Mouse (Mus musculus): ENCODE measurements around the gene Tnnc2.

Tnnc2 gene

DNA sequence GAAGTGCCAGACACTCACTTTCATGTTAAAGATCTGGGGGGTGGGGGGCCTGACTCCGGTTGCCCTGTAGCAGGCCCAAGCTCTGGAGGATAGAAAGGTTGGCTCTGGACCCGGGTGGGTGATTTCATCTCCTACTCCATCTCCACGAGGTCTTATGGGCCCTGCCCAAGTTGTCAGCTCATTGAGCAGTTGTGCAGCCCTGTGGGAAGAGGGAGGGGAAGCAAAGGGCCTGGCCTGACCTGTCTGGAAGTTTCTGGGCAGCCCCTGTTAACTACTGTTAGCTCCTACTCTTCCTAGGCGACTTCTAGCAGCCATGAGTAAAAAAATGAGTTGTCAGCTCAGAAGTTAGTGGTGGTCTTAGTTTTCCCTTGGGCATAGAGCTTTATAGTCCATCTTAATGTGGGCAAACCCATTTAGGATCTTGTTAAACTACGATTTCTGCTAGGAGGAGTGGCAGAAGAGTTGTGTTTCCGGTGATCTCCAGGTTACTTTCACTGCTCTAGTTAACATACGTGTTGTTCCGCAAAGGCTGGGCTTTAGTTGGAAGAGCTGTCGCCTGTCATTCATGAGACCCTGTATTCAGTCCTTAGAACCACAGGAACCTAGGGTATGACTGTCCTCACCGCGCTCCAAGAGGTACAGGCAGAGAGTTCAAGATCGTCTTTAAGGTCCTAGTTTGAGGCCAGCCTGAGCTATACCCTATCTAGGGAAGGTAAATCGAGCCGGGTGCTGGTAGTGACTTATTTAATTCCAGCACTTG lies 6.4 kb downstream of the Tnnc2 start:
- no peak for DNase-seq (ENCODE audit: low spot score)

DNA sequence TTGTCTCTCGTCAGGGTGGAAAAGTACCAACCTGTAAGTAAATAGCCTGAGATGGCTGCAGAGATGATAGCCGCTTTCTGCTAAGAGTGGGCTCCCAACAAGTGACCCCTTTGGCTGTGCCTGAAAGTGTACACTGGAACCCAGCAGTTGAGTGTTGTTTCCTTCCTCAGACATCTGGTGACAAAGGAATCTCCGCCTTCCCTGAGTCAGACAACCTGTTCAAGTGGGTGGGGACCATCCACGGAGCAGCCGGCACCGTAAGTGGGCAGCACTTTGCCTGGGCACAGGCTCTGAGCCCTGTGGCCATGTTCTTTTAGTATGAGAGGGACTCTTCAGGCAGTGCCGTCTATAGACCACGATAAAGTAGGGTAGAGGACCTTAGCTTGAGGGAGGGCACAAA lies 8.6 kb downstream of the Tnnc2 start:
- no peak for DNase-seq (ENCODE audit: low spot score)

DNA sequence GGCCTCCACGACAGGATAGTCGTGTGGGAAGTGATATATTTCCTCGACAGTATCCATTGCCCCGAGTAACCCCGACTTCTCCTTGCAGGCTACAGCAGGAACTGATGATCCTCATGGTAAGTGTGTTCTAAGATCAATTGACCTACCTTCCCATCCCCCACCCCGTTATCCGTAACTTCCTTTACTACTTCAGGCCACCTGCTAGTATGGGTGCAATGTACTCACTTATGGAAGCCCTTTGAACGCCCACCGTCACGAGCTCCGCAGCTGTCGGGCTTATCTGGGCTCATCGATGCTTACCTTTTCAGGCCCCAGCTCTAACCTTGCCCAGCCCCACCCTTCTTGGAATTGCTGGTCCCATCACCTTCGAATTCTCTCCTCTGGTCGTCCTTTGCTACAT lies 9.5 kb downstream of the Tnnc2 start:
- no peak for DNase-seq (ENCODE audit: low spot score)

DNA sequence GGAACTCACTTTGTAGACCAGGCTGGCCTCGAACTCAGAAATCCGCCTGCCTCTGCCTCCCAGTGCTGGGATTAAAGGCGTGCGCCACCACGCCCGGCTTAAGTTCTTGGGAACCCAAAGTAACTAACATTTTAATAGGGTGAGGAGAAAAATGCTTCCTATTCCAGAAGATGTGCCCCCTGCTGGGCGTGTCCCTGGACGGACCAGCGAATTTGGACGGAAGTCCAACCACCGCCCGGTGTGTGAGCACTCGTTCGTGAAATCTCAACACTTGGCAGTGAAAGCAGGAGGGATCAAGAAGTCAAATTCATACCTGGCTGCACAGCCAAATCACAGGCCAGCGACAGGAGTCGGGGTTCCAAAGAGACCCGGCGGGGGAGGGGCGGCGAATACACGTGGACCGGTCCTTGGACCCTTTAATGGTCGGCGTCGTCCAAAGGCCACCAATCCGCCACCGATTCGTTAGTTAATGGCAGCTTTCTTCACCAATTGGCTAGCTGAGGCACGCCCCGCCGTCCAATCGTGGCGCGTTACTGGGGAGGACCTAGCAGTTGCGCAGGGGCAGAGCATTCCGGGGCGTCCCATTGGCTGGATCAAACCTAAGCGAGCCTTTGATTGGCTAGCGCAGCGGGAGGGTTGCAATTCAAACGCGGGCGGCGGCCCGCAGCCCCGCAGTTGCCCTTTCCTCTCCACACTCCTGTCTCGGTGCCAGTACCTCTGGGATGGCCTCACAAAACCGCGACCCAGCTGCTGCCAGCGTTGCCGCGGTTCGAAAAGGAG lies 10.3 kb downstream of the Tnnc2 start, which contains the start of gene Ube2c:
Gene Ube2c (plus strand): TSS at position 641 of the 780 bp plus-strand sequence.
- peak; percentile 99 for DNase-seq (ENCODE audit: low spot score)

DNA sequence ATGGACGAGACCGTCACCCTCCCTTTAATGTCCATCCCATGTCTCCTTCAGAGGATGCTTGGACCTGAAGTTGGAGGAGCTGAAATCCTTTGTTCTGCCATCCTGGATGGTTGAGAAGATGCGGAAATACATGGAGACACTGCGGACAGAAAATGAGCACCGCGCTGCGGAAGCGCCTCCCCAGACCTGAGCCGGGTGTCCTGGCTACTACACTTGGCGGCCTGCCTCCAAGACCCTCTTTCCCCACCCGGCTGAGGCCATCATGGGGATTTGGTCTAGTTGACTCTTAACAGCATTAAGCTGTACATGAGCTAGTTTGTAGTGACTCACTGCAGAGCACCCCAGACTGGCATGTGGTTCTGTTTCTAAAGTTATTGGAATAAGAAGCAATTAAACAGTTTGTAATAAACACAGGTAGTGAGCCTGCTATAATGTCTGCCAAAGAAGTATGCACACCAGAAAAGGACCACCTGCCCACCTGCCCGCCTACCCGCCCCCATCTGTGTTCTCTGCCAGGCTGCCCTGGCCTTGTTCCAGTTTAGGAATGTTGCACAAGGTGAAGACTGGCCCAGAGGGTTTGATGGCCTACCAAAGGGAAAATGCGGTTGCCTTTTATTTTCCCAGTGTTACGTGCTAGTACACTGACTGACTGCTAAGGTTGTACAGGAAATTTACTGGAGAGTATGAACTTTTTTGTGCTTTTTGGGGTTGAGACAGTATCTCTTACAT lies 11.8 kb downstream of the Tnnc2 start:
- no peak for DNase-seq (ENCODE audit: low spot score)

DNA sequence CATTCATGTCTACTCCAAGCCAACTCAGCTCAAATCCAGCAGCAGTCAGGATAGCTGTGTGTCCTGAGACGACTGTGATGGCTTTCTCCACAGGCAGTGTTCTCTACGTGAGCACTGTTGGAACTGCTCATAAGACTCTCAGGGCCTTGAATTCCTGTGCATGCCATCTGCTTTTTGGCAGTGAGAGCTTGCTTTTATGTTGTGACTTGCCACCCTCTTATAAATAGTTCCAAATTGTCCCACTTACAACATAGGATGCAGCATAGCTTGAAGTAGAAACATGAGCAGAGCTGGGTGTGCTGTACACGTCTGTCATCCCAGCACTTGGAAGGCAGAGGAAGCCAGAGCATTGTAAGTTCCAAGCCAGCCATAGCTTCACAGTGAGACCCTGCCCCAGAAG lies 13.9 kb downstream of the Tnnc2 start:
- DNase-seq (ENCODE audit: low spot score) = no peak

DNA sequence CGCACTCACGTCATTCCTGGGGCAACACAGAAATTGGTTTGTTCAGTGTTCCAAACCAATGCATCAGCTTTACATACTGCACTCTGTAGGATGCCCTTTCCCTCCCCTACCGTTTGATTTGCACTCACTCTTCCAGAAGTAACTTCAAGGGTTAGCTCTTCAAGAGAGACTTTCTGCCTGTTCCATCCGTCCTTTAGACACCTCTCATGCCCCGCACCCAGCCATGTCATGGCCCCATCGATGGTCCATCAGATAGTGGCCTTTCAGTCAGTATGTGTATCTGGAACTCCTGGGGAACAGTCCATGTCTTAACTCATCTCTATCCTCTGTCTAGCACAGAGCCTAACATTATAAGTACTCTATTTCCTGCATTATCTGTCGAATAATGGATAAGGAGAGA lies 17.2 kb downstream of the Tnnc2 start:
- no peak for DNase-seq (ENCODE audit: low spot score)

DNA sequence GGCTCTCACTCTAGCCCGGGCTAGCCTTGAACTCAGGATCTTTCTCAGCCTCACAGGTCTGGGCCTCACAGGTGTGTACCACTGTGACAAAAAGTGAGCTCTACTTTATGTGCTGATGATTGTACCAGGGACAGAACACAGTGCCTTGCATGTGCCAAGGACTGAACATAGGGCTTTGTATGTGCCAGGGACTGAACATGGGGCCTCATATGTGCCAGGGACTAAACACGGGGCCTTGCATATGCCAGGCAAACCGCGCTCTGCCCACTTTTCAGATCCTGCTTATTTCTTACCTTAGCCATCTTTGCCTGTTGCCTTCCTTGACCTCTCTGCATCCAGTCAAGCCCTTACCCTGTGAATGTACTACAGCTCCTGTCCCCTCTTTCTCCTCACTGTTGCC lies 17.8 kb downstream of the Tnnc2 start:
- no peak for DNase-seq (ENCODE audit: low spot score)

DNA sequence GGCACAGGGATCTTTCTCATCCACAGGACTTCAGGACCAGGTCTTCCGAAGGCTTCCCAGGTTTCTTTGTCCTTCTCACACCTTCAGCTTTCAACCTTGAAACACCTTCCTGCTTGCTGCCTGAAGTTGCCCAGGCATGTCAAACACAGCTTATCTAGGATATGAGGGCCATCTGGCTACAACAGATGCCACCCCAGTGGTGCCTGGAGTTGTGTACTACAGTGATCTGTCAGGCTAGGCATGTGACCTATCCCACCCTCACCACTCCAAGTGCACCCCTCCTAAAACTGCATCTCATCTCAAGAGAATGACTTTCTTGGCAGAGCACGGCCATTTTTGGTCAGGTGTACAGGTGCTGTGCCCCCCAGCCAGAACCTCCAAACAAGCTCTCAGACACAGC lies 18.3 kb downstream of the Tnnc2 start:
- no peak for DNase-seq (ENCODE audit: low spot score)

DNA sequence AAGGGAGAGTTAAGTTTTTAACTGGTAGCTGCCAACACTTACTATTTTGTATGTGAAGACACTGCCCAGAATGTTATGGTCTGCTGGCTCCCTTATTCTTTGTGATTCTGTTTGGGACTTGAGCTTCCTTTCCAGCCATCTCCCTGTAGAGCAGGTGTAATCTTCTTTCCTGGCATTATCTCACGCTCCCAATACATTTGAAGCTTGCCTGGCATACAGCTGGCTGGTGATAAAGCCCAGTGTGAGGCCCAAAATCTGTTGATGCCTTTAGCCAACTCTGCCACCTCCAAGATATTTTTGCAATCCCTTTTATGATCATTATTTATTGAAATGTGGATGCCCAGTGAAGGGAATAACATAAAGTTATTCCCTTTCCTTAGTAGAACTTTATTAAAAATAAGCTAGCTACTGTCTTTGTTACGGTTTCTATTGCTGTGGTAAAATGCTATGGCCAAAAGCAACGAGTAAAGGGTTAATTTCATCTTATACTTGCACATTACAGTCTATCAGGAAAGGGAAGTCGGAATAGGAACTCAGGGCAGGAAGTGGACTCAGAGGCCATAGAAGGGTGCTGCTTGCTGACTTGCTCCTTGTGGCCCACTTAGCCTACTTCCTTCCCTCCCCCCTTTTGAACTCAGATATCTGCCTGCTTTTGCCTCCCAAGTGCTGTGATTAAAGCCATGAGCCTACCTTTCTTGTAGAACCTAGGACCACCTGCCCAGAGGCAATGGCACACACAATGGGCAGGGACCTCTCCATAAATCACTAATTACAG lies 19.5 kb downstream of the Tnnc2 start:
- no peak for DNase-seq (ENCODE audit: low spot score)

DNA sequence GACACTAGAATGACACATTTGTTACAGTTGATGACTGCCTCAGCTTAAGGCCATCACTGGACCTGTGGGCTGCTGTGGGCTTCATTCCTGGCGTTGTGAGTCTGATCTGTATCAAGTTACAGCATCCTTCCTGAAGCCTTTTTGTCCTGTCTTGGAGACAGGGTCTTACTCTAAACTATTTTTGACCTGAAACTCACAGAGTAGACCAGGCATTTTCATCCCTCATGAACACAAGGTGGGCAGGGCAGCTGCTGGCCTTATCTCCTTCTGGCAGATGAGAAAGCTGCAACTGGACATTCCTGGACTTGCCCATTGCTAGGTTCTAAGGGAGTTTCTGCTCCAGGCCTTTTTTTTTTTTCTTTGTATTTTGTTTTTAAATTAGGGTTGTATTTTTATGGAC lies 21.1 kb downstream of the Tnnc2 start:
- no peak for DNase-seq (ENCODE audit: low spot score)

DNA sequence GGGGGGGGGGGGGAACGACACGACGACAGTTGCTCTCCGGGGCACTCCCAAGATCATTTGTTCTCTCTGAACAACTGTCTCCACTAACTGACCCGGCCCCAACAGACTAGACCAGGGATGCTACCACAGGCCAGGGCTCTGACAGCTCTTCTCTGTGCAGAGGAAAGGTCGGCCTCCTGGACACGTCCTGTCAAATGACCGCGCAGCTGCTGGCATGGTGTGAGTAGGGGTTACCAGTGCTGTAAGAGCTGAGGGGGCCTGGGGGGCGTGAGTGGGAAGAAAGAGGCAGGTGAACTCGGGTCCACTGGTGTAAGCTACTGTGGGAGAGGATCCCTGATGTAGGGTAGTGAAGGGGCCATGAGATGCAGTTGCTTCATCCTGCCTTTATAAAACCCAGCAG lies 21.9 kb downstream of the Tnnc2 start:
- DNase-seq (ENCODE audit: low spot score) = no peak

DNA sequence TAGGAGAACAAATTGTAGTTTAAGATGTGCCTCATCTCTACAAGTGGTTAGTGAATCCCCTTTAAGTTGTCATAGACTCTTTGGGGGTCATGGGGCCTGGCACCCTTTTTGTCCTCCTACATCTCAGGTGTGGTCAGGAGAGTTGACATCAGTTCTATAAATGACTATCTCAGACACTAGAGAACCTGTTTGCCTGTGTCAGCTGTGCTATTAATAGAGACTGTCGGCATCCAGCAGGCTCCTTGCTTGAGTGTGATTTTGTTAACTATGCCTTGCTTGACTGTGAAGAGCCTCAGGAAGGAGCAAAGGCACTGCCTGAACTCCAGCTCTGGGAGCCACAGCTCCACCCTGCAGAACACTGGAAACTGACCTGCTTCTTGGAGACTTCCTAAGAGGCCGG lies 25.0 kb downstream of the Tnnc2 start:
- no peak for DNase-seq (ENCODE audit: low spot score)

DNA sequence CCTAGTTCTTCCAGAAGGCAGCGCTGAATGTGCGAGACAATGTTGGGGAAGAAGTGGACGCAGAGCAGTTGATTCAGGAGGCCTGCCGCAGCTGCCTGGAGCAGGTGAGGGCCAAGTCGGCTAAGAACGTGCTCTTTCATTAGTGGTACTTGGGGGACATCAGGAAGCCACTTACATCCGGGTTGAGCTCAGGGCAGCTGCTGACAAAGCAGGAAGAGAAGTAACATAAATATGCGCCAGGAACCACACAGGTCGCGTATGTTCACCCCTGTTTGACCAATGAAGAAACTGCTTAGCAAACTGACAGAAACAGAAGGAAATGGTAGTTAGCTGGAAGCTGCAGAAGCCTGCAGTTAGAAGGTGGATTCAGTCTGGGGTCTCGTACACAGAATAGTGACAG lies 25.7 kb downstream of the Tnnc2 start:
- no peak for DNase-seq (ENCODE audit: low spot score)

DNA sequence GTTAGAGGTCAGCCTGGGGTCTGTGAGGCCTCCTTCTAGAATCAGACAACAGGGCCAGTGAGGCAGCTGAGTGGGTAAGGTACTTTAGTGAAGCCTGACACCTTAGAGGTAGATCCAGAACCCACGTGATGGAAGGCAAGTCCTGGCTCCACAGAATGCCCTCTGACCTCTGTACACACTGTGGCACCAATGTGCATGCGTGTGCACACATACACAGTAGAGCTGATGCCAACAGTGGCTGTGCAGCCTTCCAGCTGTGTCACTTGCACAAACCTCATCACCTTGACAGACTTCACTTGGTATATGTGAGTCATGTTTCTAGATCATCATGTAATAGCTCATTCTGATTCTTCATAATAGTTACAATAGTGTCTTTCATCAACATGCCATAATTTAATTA lies 27.3 kb downstream of the Tnnc2 start:
- no peak for DNase-seq (ENCODE audit: low spot score)

DNA sequence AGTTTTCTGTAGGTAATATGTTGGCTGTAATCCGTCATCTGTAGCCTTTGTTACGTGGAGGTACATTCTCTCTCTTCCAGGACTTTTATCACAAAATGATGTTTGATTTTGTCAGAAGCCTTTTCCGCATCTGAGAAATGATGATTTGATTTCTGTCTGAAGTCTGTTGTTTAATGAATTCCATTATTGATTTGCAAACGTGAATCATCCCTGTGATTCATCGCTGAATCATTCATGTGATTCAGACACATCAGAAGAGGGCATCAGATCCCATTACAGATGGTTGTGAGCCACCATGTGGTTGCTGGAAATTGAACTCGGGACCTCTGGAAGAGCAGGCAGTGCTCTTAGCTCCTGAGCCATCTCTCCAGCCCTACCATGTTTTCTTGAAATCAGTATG lies 30.8 kb downstream of the Tnnc2 start:
- no peak for DNase-seq (ENCODE audit: low spot score)

DNA sequence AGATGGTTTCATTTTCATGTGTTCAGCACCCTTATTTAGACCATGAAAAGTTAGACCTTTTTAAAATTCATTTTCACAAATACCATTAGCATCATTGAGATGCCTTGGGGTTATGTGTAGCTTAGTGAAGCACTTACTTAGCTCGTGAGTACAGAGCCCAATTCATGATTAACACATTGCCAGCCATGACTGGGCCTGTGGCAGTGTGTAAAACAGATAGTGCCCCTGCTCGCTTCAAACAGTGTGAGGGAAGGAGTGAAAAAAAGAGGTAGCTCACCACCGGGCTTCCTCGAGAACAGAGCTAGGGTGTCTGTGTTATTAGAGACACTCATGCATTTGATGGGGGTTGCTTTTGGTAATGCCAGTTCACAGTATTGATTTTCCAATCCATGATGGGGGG lies 31.6 kb downstream of the Tnnc2 start:
- no peak for DNase-seq (ENCODE audit: low spot score)

DNA sequence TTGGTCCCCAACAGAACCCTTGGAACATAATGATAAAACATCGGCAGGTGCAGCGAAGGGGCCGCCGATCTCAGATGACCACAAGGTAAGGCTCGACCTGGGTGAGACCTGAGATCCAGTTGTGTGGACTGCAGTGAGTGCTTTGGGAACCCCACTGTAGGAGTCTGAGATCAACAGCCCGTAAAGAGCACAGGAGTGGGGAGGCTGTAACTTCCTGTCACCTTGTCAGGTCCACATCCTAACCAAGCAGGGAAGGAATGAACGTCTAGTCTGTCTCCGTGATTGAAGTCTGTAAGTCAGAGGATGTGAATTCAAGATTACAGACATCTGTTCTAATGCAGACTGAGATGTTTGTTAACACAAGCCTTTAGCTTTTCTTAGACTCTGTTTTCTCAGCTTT lies 33.1 kb downstream of the Tnnc2 start:
- DNase-seq (ENCODE audit: low spot score) = no peak

DNA sequence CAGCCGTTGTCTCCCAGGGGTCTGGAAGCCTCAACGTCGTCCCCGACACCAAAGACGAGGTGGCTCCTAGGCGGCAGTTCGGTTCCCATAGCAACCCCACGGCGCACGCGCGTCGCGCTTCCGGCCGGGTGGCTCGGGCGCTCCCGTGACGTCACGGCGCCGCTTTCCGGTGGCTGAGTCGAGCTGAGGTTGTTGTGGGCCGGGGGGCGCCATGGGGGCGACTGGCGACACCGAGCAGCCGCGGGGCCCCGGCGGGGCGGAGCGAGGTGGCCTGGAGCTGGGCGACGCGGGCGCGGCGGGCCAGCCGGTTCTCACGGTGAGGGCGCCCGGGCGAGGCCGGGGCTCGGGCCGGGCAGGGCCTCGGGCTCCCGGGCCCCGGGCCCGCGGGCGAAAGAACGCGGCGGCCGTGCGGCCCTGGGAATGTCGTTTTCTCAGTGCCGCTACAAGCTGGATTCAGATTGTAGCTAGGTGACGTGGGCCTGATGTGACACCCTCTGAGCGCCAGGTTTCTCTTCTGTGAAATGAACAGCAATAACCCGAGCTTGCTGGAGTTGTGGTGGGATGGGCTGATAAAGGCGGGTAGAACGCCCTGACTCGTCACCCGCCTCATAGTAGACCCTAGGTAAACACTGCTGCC lies 33.8 kb downstream of the Tnnc2 start, which contains the start of the genes Wfdc3 and Dnttip1:
Gene Wfdc3 (minus strand): TSS at position 89 of the 637 bp plus-strand sequence.
Gene Dnttip1 (plus strand): TSS at position 141 of the 637 bp plus-strand sequence.
- peak; percentile 93 for DNase-seq (ENCODE audit: low spot score)

DNA sequence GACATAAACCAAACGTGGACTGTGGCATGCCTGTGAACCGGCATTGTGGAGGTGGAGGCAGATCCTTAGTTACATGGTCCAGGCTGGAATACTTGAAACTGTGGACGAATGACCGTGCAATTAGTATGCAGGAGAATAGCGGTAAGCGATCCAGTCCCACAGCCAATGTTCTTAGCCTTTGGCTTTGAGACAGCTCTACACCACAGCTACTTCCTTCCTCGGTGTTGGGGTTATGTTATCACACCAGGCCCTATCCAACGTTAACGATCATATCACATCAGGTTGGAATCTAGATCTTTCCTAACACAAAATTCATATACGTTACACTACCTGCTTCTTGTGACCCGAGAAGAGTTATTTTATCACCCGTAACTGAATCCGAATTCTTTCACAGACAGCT lies 34.8 kb downstream of the Tnnc2 start:
- no peak for DNase-seq (ENCODE audit: low spot score)

DNA sequence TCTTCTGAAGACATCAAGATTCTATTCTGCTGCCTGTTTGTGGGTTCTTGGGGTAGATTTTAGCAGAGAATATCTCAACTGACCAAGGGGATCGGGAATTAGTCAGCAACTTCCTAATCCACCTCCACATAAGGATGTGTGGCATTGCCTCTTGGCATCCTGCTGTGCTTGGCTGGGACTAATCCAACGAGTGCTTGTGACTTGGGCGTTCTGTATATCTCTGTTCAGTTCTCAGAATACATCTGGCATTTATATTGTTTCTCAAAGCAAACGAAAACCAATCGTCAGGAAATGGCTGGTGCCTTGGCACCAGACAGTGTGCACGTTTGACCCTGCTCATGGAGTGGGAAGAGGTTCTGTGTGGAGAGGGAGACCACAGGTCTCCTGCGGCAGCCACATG lies 39.9 kb downstream of the Tnnc2 start:
- no peak for DNase-seq (ENCODE audit: low spot score)
